Mouse (Mus musculus): ENCODE data around the gene Rab3ip.

DNA sequence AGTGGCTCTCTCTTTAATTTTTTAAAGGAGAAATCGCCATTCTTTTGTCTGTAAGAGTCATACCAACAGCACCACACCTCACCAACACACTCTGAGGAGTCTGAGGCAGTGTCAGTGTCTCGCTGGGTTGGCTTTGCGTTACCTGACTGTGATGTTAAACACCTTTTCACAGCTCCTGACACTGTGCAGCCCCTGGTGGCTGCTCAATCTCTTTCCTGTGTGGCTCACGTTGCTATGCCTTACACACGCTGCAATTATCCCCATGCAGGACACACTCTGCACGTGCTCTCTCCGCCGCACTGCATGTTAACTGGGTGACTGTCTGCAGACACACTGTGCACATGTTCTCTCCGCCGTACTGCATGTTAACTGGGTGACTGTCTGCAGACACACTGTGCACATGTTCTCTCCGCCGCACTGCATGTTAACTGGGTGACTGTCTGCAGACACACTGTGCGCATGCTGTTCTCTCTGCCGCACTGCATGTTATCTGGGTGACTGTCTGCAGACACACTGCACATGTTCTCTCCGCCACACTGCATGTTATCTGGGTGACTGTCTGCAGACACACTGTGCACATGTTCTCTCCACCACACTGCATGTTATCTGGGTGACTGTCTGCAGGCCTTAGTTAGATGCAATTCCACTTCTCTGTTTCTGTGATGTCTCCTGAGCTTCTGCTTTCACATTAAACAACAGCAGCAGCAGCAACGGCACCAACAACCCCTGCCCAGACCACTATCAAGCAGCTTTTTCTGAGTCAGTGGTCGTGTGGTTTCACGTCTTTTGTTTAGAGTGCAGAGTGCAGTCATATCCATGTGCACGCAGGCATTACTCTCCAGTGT, 26.7 kb downstream of the Rab3ip start:
- TF ChIP-seq CTCF (IDR thresholded peaks at IDR 0.05; ENCODE audit: low read depth) (no peak), EP300 (IDR thresholded peaks at IDR 0.05; ENCODE audit: low read depth) (no peak)
